Mouse (Mus musculus): ENCODE data around the gene 1700008O03Rik.

- TF ChIP-seq POLR2A (IDR thresholded peaks at IDR 0.05; ENCODE audit: low read depth, low read length): no peak
- TF ChIP-seq CTCF (IDR thresholded peaks at IDR 0.05; ENCODE audit: borderline replicate concordance, insufficient read depth, low read length): no peak
Measured at GRCm38 (mm10) chr7:44401673-44402072, 16.1 kb upstream of the 1700008O03Rik start.
